Mouse (Mus musculus) gastrocnemius, postnatal 25 days (tissue): Measurements from ENCODE around the gene Krtap28-13. TPM values are rescaled to one million over a fixed set of nuclear protein-coding genes. Genes with fewer than 3 reads are reported as not detected.

Experiments
- DNase-seq: peaks from one replicate; pipeline ENCODE4 v3.0.0; 2022
- total RNA-seq, 2 experiments: library from RNA; stranded (reverse); gene quantifications; 1 replicate in 1 of 2; 2 replicates in 1 of 2; pipeline ENCODE4 v1.2.3; 2021

The Krtap28-13 gene
- total RNA-seq, 2 experiments from 2014 or later = not detected

DNA sequence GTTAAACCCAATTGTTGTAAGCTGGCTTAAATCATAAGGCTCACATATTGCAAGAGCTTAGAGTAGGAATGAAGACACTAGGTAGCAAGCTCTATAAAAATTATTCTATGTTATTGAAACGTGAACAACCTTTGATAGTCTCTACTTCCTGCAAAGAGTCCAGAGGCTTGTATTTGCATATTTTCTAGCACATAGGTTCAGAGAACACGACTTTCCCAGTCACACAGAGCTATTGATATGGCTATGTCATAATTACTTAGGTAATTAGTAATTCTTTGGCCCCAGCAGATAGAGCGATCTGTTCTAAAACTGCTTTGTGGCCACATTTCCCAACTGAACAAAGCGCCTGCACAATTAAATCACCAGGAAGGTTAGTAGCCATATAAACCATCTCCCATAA lies 36.2 kb downstream of the Krtap28-13 start:
- DNase-seq = no peak

DNA sequence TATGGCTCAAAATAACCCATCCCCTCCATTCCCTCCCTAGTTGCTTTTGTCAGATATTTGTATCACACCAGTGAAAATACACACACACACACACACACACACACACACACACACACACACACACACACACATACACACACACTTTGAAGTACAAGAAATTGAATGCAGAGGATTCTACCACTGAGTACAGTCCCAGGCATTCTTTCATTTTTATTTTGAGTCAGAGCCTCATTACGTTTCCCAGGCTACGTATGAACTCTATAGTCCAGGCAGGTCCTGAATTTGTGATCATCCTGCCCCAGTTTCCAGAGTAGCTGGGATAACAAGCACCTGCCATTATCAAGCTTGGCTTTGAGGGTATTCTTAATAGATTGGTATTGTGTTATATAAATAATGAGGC lies 38.4 kb downstream of the Krtap28-13 start:
- DNase-seq = no peak

DNA sequence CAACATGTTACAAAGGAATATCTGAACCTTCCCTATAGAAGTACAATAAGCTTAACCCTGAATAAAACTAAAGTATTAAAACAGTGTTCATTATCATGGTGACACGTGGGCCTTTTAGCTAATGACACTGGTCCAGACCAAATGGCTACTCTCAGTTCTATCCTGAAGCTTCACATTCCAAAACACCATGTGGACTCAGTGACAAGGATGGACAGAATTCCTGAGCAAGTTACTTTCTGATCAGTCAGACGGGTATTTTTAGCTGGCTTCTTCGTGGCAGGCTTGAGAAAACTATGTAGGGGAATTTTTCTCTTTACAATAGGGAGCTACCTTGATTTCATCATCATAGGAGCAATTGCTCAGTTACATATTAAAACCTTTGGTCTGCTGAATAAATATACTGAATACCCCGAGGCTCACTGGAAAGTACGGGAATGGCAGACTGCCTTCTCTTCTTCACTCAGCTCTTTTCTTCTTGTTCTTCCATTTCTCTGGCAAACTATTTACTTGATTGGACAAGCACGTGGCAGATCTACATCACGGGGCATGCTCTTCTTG lies 38.9 kb downstream of the Krtap28-13 start:
- DNase-seq = no peak

DNA sequence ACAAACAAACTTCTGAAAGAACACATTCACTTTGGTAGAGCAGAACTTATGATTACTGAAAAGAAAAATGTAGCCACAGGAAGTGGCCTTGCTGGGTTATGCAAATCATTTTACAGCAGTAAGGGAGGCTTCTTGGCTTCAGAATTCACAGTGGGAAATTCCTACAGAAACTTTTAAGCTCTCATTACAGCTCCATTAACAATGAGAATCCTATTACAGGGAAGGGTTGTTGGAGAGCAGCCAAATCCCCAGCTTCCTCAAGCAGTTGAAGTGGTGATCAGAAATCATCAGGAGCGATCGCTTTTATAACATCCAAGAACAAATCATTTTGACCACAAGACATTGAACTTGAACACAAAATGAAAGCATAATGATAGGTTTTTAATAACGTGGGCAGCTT lies 41.2 kb downstream of the Krtap28-13 start:
- DNase-seq = no peak

DNA sequence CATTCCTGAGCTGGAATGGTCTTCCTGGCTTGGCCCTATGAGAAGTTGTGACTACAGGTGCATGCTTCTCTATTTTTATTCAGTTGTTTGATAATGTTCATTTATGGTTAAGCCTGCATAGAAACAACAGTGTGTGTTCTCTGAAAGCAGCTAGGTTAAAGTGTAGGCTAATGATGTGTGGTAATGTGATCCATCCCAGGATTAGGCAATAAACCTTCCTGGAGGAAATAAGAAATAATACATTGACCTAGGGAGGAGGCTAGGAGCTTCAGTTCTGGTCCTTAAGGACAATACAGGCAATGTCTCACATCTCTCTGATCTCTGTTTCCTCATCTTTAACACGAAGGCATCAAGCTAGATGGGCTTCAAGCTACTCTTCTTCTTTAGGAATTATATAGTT lies 44.7 kb downstream of the Krtap28-13 start:
- DNase-seq = no peak

DNA sequence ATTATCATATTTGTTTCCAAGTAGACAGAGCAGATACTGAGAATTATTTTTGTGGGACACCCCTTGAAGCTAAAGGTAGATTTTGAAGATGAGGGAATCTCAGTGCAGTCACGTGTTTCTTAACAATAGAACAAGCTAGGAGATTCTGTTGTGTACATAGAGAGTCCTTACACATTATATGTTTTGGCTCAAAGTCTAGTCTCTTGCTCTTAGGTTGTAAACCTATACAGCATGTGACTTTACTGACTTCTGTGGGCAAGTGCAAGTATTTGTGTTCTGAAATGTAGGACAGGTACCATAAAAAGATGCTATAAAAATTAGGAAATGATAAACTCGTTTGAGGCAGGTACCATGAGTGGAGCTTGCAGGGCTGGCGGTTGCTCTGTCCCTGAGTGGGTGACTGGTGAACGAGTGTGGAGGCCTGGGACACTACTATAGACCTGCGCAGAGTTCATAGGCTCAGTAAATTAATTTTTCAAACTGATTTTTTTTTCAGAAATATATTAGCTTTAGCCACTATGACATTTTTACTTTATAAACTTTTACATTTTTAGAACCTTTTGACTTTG lies 46.8 kb downstream of the Krtap28-13 start:
- no peak for DNase-seq

DNA sequence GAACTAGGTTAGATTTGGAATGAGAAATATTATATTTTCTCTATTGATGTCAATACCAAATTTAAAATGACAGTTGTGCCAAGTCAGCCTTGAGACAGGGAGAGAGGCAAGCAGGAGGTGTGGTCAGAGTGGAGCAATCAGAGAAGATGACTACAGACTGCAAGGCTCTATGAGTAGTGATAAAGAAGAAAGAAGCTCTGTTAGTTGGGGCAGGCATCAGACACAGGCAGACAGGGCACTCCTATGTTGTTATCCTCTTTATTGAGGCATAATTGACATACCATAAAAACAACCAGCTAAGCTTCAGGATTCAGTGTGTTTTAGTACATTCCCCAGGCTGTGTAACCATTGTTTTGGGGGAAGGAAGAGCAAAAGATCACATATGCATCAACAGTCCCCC lies 50.3 kb downstream of the Krtap28-13 start:
- no peak for DNase-seq

Other genes with a start within 250 kb of the Krtap28-13 start
- 10 to 100 TPM; 23.3 to 24.9 TPM for gene Agfg1, start 221.4 kb upstream of the Krtap28-13 start, total RNA-seq
- not detected for gene A030005L19Rik, start 147.6 kb upstream of the Krtap28-13 start, total RNA-seq
- not detected for gene A030014E15Rik, start 136.0 kb upstream of the Krtap28-13 start, total RNA-seq
- not detected for gene Gm6217, start 129.5 kb upstream of the Krtap28-13 start, total RNA-seq
- not detected for gene A030003K21Rik, start 117.5 kb upstream of the Krtap28-13 start, total RNA-seq
- not detected for gene Gm7544, start 104.9 kb upstream of the Krtap28-13 start, total RNA-seq
- gene Gm47955, start 100.6 kb upstream of the Krtap28-13 start, total RNA-seq = not detected
- not detected for gene Gm47959, start 60.4 kb upstream of the Krtap28-13 start, total RNA-seq
- not detected for gene Slc19a3, start 22.5 kb upstream of the Krtap28-13 start, total RNA-seq
- gene Krtap28-10, start 18.4 kb upstream of the Krtap28-13 start, total RNA-seq = not detected
- gene Gm47969, start 16.0 kb upstream of the Krtap28-13 start, total RNA-seq = not detected
- gene A030005K14Rik, start 1.6 kb upstream of the Krtap28-13 start, total RNA-seq = not detected
- not detected for gene Ccl20, start 55.8 kb downstream of the Krtap28-13 start, total RNA-seq
- gene Daw1, start 98.8 kb downstream of the Krtap28-13 start, total RNA-seq = not detected